Mouse (Mus musculus) layer of hippocampus, adult 11-12 months (tissue): ENCODE results near the gene Fam208b.
"Not testable (repeated sequence)": the region's sequence is repeated elsewhere in the genome, so short reads cannot be mapped to it uniquely, and the experiment has no call there.

Experiments
- DNase-seq: peaks from one replicate; pipeline ENCODE4 v3.0.0; 2022; ENCODE audit warnings: low spot score

Fam208b gene

DNA sequence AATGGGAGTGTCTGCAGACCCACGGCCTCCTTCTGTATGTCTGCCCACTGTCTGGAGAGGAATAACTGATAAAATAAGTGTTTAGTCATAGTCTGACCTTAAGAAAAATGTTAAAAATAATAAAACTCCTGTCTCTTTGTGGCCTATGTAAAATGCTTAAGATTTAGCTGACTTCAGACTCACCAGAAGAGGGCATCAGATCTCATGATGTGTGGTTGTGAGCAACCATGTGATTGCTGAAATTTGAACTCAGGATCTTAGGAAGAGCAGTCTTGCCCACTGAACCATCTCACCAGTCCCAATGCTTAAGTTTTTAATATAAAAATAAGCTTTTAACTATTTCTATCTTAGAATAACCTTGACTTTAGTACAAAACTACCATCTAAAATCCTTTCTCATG is 47.8 kb downstream of the Fam208b start:
- no peak for DNase-seq

DNA sequence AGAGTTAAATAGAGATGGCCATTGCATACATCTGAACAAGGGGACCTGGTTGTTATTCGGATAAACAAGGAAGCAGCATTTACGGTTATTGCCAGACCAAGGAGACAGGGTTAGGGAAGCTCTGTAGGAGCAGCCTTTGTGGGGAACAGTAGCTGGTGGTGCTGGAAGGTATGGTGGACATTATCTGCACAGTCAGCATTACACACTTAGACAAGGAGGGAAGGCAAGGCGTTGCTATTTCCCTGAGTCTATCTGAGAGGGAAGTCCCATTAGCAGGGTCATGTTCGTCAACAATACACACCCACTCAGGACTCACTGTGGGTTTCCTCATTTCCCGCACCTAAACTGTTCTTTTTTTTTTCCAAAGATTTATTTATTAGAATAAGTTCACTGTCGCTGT is 63.1 kb downstream of the Fam208b start:
- no peak for DNase-seq

DNA sequence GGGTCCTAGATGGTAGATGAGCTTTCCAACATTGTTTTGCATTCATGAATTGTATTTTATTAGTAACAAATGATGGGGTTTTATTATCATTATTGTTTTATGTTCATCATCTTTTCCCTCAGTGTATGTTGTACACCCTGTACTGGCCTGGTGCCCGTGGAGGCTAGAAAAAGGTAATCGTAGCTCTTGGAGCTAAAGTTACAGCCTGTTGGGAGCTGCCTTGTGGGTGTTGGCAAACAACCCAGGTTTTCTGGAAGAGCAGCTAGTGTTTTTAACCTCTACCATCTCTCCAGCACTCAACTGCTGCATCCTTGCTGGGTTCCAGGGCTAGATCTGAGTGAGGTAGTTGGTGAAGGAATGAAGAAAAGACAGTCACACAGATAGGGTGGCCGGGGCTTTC is 63.5 kb downstream of the Fam208b start:
- no peak for DNase-seq

DNA sequence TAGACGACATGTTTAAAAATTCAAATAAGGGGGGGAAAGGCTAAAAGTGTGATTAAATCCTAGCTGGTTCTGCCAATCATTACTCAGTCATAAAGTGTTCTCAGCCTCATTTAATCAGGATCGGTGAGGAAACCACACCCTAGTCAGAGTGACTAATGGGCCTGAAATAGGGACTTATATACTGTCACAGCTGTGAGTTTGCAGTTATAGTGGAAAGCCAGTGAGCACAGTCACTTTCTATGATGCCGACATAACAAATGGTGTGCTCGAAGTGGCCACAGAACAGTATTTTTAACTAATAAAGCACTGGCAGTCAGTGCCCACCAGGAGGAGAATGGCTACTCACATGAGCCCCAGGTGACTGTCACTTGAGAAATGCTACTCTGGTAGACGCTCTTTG is 66.0 kb downstream of the Fam208b start:
- no peak for DNase-seq

- no peak for DNase-seq
These were observed 66.6 kb downstream of the Fam208b start for GRCm38 (mm10) chr13:3544077-3544874.

DNA sequence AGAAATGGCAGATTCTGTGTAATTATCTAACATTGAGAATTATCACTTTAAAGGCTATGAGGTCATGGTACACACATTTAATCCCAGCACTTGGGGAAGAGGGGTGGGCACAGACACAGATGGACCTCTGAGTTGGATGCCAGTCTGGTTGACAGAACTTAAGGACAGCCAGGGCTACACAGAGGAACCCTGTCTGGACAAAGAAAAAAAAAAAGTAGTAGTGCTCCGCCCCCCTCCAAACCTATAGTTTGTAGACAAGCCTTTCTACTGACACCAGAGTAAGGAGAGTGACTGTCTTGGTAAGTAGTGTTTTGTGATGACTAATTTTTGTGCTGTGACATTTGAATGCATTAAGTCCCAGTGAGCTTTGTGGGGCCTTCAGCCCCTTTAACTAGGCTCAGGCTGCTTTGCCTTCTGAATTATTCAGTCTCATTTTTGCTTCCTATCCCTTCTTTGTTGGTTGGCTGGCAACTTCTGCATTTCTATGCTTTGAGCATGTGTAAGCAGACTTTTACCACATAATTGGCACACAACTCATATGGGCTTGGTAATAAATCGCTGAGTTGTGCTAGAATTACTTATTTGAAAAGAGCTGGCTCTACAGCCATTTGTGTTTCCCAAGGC is 69.6 kb downstream of the Fam208b start:
- no peak for DNase-seq

GRCm38 (mm10) chr13:3540166-3540565 is 70.7 kb downstream of the Fam208b start:
- no peak for DNase-seq

GRCm38 (mm10) chr13:3538969-3539562 is 71.8 kb downstream of the Fam208b start:
- no peak for DNase-seq

DNA sequence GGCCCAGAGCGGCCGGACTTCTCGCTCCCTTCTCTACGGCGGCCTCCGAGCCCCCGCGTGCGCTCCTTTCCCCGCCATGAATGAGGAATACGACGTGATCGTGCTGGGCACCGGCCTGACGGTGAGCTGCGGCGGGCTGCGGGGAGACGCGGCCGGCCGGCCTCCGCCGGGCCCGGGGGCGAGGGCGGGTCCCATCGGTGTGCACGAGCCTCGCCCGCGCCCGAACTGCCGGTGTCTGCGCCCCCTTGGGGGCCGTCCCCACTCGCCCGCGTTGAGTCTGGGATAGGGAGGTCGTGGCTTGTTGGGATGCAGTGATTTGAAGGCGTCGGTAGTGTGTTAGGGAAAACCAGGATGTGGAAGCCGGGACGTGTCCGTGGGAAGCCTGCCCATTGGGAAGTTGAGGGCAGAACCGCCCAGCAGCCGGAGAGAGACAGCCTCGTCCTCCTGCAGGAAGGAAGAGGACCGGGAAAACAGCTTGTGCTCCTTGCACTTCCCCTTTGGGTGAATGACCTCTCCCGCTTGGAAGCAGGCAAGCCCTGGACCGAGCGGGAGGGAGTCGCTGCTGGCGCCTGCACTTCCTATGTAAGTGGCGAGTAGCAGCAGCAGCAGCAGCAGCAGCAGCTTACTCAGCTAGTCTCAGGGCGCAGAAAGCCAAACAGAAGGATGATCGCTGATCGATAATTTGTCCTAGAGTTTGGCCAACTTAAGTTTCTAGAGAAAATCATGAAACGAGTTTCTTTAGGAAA is 72.5 kb downstream of the Fam208b start:
- peak; percentile 67 for DNase-seq

- DNase-seq, result peak; percentile 94
These were observed 73.2 kb downstream of the Fam208b start, which contains the start of gene Gdi2 for GRCm38 (mm10) chr13:3537594-3538222. Gene Gdi2 (plus strand): TSS chr13:3538063.

DNA sequence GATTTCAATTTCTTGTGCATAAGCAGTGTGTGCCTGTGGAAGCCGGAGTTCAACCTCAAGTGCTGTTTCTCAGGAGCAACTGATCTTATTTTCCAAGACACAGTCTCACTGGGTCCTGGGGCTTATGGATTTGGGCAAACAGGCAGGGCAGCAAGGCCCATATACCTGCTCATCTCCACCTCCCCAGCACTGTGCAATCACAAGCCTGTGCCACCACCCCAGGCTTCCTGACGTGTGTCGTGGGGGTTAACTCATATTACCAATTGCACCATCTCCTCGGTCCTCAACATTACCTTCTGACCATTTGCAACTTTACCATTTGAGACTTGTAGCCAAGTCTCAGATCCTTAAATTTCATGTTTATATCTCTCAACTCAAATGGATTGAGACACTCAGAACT is 76.8 kb downstream of the Fam208b start:
- DNase-seq, result no peak

GRCm38 (mm10) chr13:3532451-3532850 is 78.5 kb downstream of the Fam208b start:
- no peak for DNase-seq

DNA sequence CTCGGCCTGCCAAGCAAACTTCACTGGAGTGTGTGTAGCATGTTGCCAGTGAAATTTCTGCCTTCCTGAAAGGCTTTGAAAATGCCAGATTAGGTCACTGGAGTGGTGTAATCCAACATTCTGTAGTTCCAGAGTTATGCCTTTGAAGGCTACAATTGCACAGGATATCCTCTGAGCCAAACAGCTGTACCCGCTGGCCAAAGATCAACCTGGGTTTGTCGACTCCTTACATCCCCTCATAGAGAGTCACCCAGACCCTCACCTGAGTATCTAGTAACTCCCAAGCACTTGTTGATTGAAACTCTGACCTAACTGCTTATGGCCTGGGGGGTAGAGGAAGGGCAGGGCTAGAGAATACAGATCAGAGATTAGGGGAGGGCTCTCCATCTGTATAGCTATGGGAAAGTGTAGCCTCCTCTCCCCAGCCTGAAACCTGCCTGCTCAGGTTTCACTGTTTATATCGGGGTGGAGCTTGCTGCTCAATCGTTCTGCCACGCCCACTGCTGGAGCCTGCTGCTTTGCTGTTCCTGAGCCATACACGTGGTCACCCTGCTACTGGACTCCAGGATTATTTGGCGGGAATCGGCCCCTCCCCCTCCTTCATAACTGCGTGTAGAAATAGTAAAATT is 79.1 kb downstream of the Fam208b start:
- no peak for DNase-seq

GRCm38 (mm10) chr13:3531176-3531575 is 79.7 kb downstream of the Fam208b start:
- not testable (repeated sequence) for DNase-seq

- no peak for DNase-seq
These were observed 80.5 kb downstream of the Fam208b start for GRCm38 (mm10) chr13:3530451-3530850.

DNA sequence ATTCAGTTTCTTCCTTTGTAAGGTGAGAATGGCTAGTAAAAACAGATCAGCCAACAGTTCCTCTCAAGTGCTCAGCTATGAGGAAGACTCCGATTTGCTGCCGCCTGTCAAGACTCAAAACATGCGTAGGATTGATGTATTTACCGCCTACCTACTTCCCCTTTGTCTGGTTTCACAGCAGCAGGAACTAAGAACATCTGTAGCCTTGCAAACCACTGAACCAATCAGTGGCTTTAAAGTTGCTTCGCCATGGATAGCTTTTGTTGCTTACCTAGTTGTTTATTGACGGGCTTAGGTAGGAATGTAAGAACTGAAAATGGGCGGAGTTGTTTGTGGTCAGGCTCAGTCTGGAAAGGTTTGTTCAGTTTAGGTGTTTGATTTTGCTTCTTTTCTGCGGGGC is 84.6 kb downstream of the Fam208b start:
- DNase-seq, result no peak

- DNase-seq, result no peak
These were observed 85.3 kb downstream of the Fam208b start for GRCm38 (mm10) chr13:3525611-3526051.

- no peak for DNase-seq
These were observed 87.0 kb downstream of the Fam208b start for GRCm38 (mm10) chr13:3523946-3524345.

GRCm38 (mm10) chr13:3523459-3523858 is 87.4 kb downstream of the Fam208b start:
- no peak for DNase-seq

- DNase-seq, result not testable (repeated sequence)
These were observed 90.9 kb downstream of the Fam208b start for GRCm38 (mm10) chr13:3519994-3520393.

- DNase-seq, result not testable (repeated sequence)
These were observed 91.6 kb downstream of the Fam208b start for GRCm38 (mm10) chr13:3519357-3519756.
